Mouse (Mus musculus): ENCODE measurements around the gene Gfi1.

DNA sequence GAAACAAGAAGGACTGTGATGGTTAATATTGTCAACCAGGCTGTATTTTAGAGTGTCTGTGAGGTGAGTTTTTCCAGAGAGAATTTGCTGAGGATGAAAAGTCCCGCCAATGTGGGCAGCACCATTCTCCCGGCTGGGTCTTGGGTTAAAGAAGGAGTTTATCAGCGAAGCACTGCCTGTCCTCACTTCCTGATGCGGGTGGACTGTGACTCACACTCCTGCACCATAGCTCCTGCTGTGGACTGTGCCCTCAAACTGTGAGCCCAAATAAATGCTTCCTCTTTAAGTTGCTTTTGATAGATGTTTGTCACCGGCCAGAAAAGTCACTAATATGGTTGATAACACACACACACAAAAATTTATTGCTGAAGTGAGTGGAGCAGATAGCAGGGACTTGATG, 10.3 kb upstream of the Gfi1 start:
- no peak for TF ChIP-seq CTCF (IDR thresholded peaks at IDR 0.05; ENCODE audit: control insufficient read depth, insufficient read depth, insufficient read length)
- no peak for TF ChIP-seq USF1 (IDR thresholded peaks at IDR 0.05; ENCODE audit: low read depth)
- no peak for TF ChIP-seq FOSL1 (IDR thresholded peaks at IDR 0.05; ENCODE audit: insufficient read depth, low read length, poor library complexity, severe bottlenecking)
- TF ChIP-seq MYOD1 (IDR thresholded peaks at IDR 0.05; ENCODE audit: control insufficient read depth, insufficient read length, low read depth), result no peak
- no peak for TF ChIP-seq MAX (IDR thresholded peaks at IDR 0.05)
- TF ChIP-seq MYOG (IDR thresholded peaks at IDR 0.05; ENCODE audit: control insufficient read depth, extremely low read depth, insufficient read length), result no peak
